Mouse (Mus musculus) intestine, postnatal 0 days (tissue): ENCODE measurements around the gene Unc13a. TPM values are rescaled to one million over a fixed set of nuclear protein-coding genes. Genes with fewer than 3 reads are reported as not detected.

Experiments
- ATAC-seq: fragments of 200-750 bp; cut with Nextera tagmentation; 2 replicates; pipeline ENCODE4 v1.8.0; 2017; ENCODE audit warnings: mild to moderate bottlenecking, moderate TSS enrichment, moderate library complexity
- H3K27ac ChIP-seq: fragments of 300-500 bp; sonication (generic); 2 replicates; pipeline ENCODE4 v1.5.1; 2014; ENCODE audit warnings: mild to moderate bottlenecking, low read depth, low read length, moderate library complexity
- H3K27me3 ChIP-seq: fragments of 300-500 bp; sonication (generic); replicated peaks from 2 replicates; pipeline ENCODE4 v1.6.1; 2014; ENCODE audit warnings: low read length, mixed read lengths; ENCODE audit not compliant: control insufficient read depth, insufficient read depth
- H3K36me3 ChIP-seq: fragments of 300-500 bp; sonication (generic); 2 replicates; pipeline ENCODE4 v1.6.1; 2014; ENCODE audit warnings: mild to moderate bottlenecking, moderate library complexity; ENCODE audit not compliant: control insufficient read depth, insufficient read depth
- H3K4me1 ChIP-seq: fragments of 300-500 bp; sonication (generic); replicated peaks from 2 replicates; pipeline ENCODE4 v1.6.1; 2014; ENCODE audit warnings: antibody characterized with exemption, low read length, mixed read lengths; ENCODE audit not compliant: control insufficient read depth, insufficient read depth
- H3K4me2 ChIP-seq: fragments of 300-500 bp; sonication (generic); replicated peaks from 2 replicates; pipeline ENCODE4 v1.6.1; 2014; ENCODE audit warnings: low read depth, mild to moderate bottlenecking, moderate library complexity
- H3K4me3 ChIP-seq: fragments of 300-500 bp; sonication (generic); 2 replicates; pipeline ENCODE4 v1.5.1; 2014; ENCODE audit warnings: low read depth, low read length
- H3K9ac ChIP-seq: fragments of 300-500 bp; sonication (generic); 2 replicates; pipeline ENCODE4 v1.6.1; 2014; ENCODE audit warnings: mild to moderate bottlenecking, low read depth, low read length
- H3K9me3 ChIP-seq: fragments of 300-500 bp; sonication (generic); 2 replicates; pipeline ENCODE4 v1.6.1; 2016; ENCODE audit warnings: mixed run types; ENCODE audit not compliant: control insufficient read depth
- CTCF ChIP-seq: sonication (generic); IDR thresholded peaks from 2 replicates; pipeline ENCODE4 v1.5.1; 2016; ENCODE audit warnings: low read depth, mild to moderate bottlenecking, control low read depth, antibody characterized with exemption, moderate library complexity
- WGBS: fragments of 180-500 bp; shearing (Covaris S2); extraction: QIAGEN DNeasy Blood & Tissue Kit; methylation state at CpG from one replicate; pipeline ENCODE4 v1.1.7; 2014; 5-methylcytosine and 5-hydroxymethylcytosine counted together
- polyA plus RNA-seq: library from polyadenylated mRNA; unstranded; fragments of >200 nt; fragmentation: Nextera tagmentation; extraction: Ambion mirVana; gene quantifications from 2 replicates; pipeline ENCODE4 v1.2.1, GENCODE M21; 2015

Unc13a gene
- polyA plus RNA-seq, 1 experiment from 2014 or later, result 0.72 TPM

DNA sequence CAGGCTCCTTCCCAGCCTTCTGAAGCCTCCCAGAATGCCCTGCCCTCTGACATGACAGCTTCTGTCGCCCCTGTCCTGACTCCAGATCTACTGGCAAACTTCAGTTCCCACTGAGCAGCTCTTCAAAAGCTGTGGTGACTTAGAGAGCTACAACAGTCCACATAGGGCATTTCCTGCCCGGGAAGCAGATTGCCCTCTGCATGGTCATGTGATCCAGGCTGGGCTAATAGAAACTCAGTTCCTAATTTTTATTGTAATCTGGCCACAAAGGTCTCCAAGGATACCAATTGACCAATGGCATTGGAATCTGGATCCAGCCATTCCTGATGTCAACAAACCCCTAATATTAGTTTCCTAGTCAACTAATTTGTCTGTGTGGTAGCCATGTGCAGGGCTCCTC is 39.7 kb downstream of the Unc13a start:
- no peak overlapping the region for H3K4me2 ChIP-seq
- ATAC-seq, result no peak
- H3K9ac ChIP-seq, result no peak overlapping the region
- 40% methylated on average over 2 of the region's 2 CpGs for WGBS
- TF ChIP-seq CTCF, result no peak
- H3K9me3 ChIP-seq, result no peaks in the 10 kb centered on the region
- H3K4me1 ChIP-seq, result peaks cover 17% of the 10 kb centered on the region
- H3K27ac ChIP-seq, result no peak overlapping the region
- H3K27me3 ChIP-seq, result peaks cover 19% of the 10 kb centered on the region
- no peaks in the 10 kb centered on the region for H3K36me3 ChIP-seq
- no peak overlapping the region for H3K4me3 ChIP-seq

DNA sequence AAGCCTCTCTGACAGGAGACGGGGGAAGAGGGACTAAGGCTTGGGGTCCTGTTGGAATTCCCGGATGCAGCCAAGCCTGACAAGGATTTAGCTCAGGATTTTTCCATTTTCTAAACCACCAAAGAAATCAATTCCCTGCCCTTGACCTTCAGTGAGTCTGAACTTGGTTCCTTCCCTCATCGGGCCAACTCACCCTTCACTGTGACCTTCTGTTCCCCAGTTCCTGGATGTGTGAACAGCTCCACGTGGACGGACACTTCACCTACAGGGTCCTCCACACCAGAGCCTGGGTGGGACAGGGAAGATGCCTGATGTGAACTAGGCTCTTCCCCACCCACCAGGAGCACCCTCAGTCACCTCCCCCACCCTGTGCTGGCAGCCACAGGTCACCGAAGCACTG is 40.8 kb downstream of the Unc13a start:
- TF ChIP-seq CTCF, result no peak
- peaks cover 19% of the 10 kb centered on the region for H3K27me3 ChIP-seq
- H3K4me3 ChIP-seq, result no peak overlapping the region
- WGBS, result 89% methylated on average over 6 of the region's 6 CpGs
- H3K27ac ChIP-seq, result no peak overlapping the region
- no peak overlapping the region for H3K9ac ChIP-seq
- no peak overlapping the region for H3K4me2 ChIP-seq
- H3K36me3 ChIP-seq, result no peaks in the 10 kb centered on the region; the same call in 1 of the 2 replicates
- peaks cover 17% of the 10 kb centered on the region for H3K4me1 ChIP-seq
- ATAC-seq, result no peak
- H3K9me3 ChIP-seq, result no peaks in the 10 kb centered on the region

DNA sequence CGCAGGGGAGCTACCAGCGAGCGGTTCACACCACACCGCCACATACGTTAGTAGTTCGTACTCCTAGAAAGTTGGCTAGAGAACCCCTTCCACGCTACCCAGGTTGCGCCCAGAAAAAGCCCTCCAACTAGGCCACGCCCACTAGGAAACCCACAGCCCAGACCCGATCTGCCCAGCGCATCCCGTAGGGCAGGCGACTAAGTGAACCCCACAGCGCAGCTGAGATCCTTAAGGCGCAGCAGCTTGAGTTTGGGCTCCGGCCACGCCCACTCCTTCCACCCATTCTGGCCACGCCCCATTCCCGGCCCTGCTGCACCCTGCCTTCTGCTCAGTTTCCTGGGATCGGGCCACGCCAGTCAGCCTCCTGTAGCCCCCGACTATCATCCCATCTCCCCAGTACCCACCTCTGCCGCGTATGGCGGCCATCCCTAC is 41.8 kb downstream of the Unc13a start:
- Histone ChIP-seq H3K27ac (no peak overlapping the region), H3K9ac (no peak overlapping the region), H3K9me3 (no peaks in the 10 kb centered on the region), H3K4me3 (peak overlapping the region; percentile 49), H3K27me3 (peaks cover 19% of the 10 kb centered on the region), H3K36me3 (peaks cover 6% of the 10 kb centered on the region), H3K4me1 (peaks cover 17% of the 10 kb centered on the region), H3K4me2 (peak overlapping the region; percentile 98)
- no peak for TF ChIP-seq CTCF
- peak; percentile 9; the same call in 1 of the 2 replicates for ATAC-seq
- 6% methylated on average over 25 of the region's 25 CpGs for WGBS

DNA sequence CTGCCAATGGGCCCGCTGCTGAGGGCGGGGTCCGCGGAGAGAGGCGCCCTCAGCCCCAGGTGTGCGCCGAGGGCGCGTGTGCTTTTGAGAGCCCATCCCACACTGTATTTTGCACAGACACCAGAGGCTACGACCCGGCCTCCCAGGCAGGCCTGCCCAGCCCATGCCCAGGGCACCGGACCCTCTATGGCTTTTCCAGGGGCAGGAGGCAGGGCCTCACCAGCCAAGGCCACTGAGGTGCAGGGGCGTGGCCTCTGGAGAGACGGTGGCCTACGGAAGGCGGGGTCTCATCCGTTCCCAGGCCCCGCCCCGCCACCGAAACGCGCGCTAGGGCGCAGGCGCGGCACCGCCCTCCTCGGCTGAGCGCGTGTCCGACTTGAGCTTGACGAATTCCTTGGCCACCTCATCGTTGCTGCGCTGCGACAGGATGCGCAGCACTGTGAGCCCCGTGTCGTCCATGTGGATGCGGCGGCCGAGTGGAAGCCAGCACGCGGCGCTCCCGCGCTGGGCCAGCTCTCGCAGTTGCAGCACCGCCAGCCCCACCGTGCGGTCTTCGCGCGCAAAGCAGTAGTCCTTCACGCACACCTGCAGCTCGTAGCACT is 42.4 kb downstream of the Unc13a start:
- Histone ChIP-seq H3K4me2 (peak overlapping the region; percentile 98), H3K4me1 (peaks cover 17% of the 10 kb centered on the region), H3K27me3 (peaks cover 19% of the 10 kb centered on the region), H3K9me3 (no peaks in the 10 kb centered on the region), H3K4me3 (peak overlapping the region; percentile 49), H3K27ac (peak overlapping the region; percentile 28; the same call in 1 of the 2 replicates), H3K9ac (peak overlapping the region; percentile 60), H3K36me3 (peaks cover 12% of the 10 kb centered on the region)
- peak; percentile 81 for ATAC-seq
- peak; percentile 73 for TF ChIP-seq CTCF
- WGBS, result under 1% methylated on average over 54 of the region's 55 CpGs

DNA sequence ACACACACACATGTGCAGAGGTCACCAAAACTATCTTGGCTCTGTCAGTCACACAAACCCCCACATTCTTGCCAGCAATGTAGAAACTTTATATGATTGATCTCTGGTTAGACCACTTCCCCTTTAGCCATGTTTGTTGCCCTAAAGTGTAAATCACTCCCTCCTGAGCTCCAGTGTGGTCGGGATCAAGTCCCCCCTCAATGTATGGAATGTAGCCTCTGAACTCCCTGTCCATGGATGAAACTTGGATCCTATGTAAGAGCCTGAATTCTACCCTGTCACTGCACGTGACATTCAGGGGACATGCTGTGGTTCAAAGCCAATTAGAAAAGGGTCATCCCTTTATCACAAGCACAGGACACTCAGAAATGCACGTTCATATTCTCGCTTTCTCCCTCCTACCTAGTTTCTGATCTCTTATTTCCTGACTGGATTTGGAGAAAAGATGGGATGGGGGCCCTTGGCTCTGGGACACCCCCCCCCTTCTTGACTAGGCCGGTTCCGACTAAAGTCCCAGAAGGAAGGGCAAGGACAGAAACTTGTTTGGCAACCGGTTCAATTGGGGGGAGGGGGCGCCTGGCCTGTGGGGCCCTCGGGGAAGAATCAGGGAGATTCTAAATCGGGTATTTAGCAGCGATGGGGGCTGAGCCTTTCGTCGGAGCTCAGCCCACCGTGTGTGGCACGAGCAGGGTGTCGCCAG is 43.0 kb downstream of the Unc13a start:
- Histone ChIP-seq H3K9me3 (no peaks in the 10 kb centered on the region), H3K27ac (peak overlapping the region; percentile 15; the same call in 1 of the 2 replicates), H3K36me3 (peaks cover 19% of the 10 kb centered on the region), H3K4me1 (peaks cover 15% of the 10 kb centered on the region), H3K4me3 (peak overlapping the region; percentile 49), H3K27me3 (peaks cover 13% of the 10 kb centered on the region; the same call in 1 of the 2 replicates), H3K9ac (peak overlapping the region; percentile 60), H3K4me2 (peak overlapping the region; percentile 98)
- TF ChIP-seq CTCF, result no peak
- WGBS, result 7% methylated on average over 16 of the region's 16 CpGs
- no peak for ATAC-seq

DNA sequence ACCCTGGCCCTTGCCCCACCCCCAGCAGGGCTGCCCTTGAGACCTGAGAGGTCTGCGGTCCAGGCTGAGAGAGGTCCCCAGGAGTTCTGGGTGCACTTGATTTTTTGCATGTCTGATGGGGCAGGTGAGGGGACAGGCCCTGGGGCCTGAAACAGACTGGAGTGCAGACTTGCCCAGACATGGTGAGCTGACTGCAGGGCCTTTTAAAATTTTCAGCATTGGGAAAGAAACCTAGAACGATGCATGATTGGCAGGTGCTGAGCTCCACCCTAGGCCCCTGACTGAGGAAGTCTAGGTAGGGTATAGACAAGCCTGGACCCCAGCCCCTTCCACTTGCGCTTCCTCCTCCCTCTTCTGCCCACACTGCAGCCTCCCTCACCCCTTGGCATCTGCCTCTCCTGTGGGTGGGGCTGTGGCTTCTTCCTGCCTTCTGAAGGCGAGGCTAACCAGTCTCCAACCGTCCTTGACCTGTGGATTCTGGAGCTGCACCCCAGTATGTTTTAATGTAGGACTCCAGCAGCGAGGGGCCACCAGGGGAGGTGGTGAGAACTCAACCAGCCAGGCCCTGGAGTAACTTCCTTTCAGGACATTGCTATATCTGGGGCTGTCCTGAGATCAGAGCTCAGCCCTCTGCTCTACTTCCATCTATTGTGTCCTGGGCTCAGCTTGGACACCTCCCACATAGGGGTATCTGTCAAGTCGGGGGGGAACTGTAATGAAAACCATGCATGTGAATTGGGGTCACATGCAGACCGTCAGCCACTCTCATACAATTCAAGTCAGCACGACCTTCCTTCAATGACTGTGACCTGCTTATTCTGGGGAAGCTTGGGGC is 44.1 kb downstream of the Unc13a start:
- TF ChIP-seq CTCF, result 0 out of 2 replicates have a peak, but pooled peaks have one; percentile 14
- peaks cover 7% of the 10 kb centered on the region for H3K9me3 ChIP-seq
- WGBS, result 42% methylated on average over 9 of the region's 9 CpGs
- H3K4me2 ChIP-seq, result no peak overlapping the region
- peaks cover 15% of the 10 kb centered on the region for H3K4me1 ChIP-seq
- peaks cover 13% of the 10 kb centered on the region; the same call in 1 of the 2 replicates for H3K27me3 ChIP-seq
- H3K36me3 ChIP-seq, result peaks cover 30% of the 10 kb centered on the region
- no peak for ATAC-seq
- H3K9ac ChIP-seq, result no peak overlapping the region
- no peak overlapping the region for H3K4me3 ChIP-seq
- no peak overlapping the region for H3K27ac ChIP-seq
